Mouse (Mus musculus): ENCODE data around the gene Hspb8. TPM values are rescaled to one million over a fixed set of nuclear protein-coding genes. Genes with fewer than 3 reads are reported as not detected.

The Hspb8 gene
- polyA plus RNA-seq, 1 experiment from 2014 or later, result 6.7 TPM

Other genes starting within 250 kb of the Hspb8 start
- gene Ccdc60, start 133.9 kb downstream of the Hspb8 start, polyA plus RNA-seq (2014; fragmentation: Nextera tagmentation; extraction: Ambion mirVana), result 1.6 and 1.8 TPM in 2 replicates
- 3.4 and 4.2 TPM in 2 replicates for gene Srrm4, start 169.0 kb upstream of the Hspb8 start, polyA plus RNA-seq (2014; fragmentation: Nextera tagmentation; extraction: Ambion mirVana)